Mouse (Mus musculus) olfactory bulb, adult 2 months (tissue): ENCODE measurements around the gene Hnrnpa0.

ENCODE experiments used
- CTCF ChIP-seq: fragments of 200-500 bp; IDR thresholded peaks from 2 replicates; pipeline ENCODE4 v1.5.1; 2012; ENCODE audit warnings: low read depth, mild to moderate bottlenecking, low read length, moderate library complexity; ENCODE audit not compliant: insufficient read depth
- POLR2A ChIP-seq: fragments of 200-500 bp; IDR thresholded peaks from 2 replicates; pipeline ENCODE4 v1.6.1; 2012; ENCODE audit warnings: mild to moderate bottlenecking, low read depth, low read length, moderate library complexity; ENCODE audit not compliant: insufficient read depth

- no peak for TF ChIP-seq CTCF
- no peak for TF ChIP-seq POLR2A
These were observed 49.3 kb upstream of the Hnrnpa0 start for GRCm38 (mm10) chr13:58177511-58178208.
